Mouse (Mus musculus): ENCODE measurements around the gene Ear10. TPM values are rescaled to one million over a fixed set of nuclear protein-coding genes. Genes with fewer than 3 reads are reported as not detected.
A peak's percentile ranks its signal among the peaks of the same experiment; 100 is the strongest.
"Not testable (repeated sequence)": the region's sequence is repeated elsewhere in the genome, so short reads cannot be mapped to it uniquely, and the experiment has no call there.

Gene Ear10
- not detected for total RNA-seq (2021)

- not testable (repeated sequence) for DNase-seq (ENCODE audit: extremely low spot score in 1 of 2, low spot score in 1 of 2)
These were observed at the start of gene Ear10 for GRCm38 (mm10) chr14:43923459-43923858. Gene Ear10, minus strand, starts transcription at chr14:43923559.

GRCm38 (mm10) chr14:43956769-43957168 is 33.4 kb upstream of the Ear10 start, which contains the start of gene Ang5:
Gene Ang5, plus strand, starts transcription at chr14:43957069.
- DNase-seq (ENCODE audit: extremely low spot score in 1 of 2, low spot score in 1 of 2): not testable (repeated sequence)

GRCm38 (mm10) chr14:43955074-43955473 is 31.7 kb upstream of the Ear10 start:
- DNase-seq (ENCODE audit: extremely low spot score in 1 of 2, low spot score in 1 of 2): not testable (repeated sequence)

GRCm38 (mm10) chr14:43953382-43953781 is 30.0 kb upstream of the Ear10 start:
- DNase-seq (ENCODE audit: extremely low spot score in 1 of 2, low spot score in 1 of 2): not testable (repeated sequence)

- not testable (repeated sequence) for DNase-seq (ENCODE audit: extremely low spot score in 1 of 2, low spot score in 1 of 2)
These were observed 10.0 kb upstream of the Ear10 start for GRCm38 (mm10) chr14:43933399-43933798.

GRCm38 (mm10) chr14:43932991-43933390 is 9.6 kb upstream of the Ear10 start:
- peak; percentile 12 to 57 for DNase-seq (ENCODE audit: extremely low spot score in 1 of 2, low spot score in 1 of 2)

GRCm38 (mm10) chr14:43925404-43925950 is 2.1 kb upstream of the Ear10 start:
- DNase-seq (ENCODE audit: extremely low spot score in 1 of 2, low spot score in 1 of 2): not testable (repeated sequence)

GRCm38 (mm10) chr14:43924688-43925403 is 1.5 kb upstream of the Ear10 start, which contains the start of gene Gm8113:
Gene Gm8113, plus strand, starts transcription at chr14:43925390.
- DNase-seq (ENCODE audit: extremely low spot score in 1 of 2, low spot score in 1 of 2): peak; percentile 25 to 66

GRCm38 (mm10) chr14:43918214-43918613 is 5.1 kb downstream of the Ear10 start:
- not testable (repeated sequence) for DNase-seq (ENCODE audit: extremely low spot score in 1 of 2, low spot score in 1 of 2)

GRCm38 (mm10) chr14:43898577-43898976 is 24.8 kb downstream of the Ear10 start:
- DNase-seq (ENCODE audit: extremely low spot score in 1 of 2, low spot score in 1 of 2): not testable (repeated sequence)

GRCm38 (mm10) chr14:43895357-43895756 is 28.0 kb downstream of the Ear10 start:
- not testable (repeated sequence) for DNase-seq (ENCODE audit: extremely low spot score in 1 of 2, low spot score in 1 of 2)

GRCm38 (mm10) chr14:43891288-43891687 is 32.1 kb downstream of the Ear10 start:
- not testable (repeated sequence) for DNase-seq (ENCODE audit: extremely low spot score in 1 of 2, low spot score in 1 of 2)

GRCm38 (mm10) chr14:43886235-43886634 is 37.1 kb downstream of the Ear10 start:
- not testable (repeated sequence) for DNase-seq (ENCODE audit: extremely low spot score in 1 of 2, low spot score in 1 of 2)

- DNase-seq (ENCODE audit: extremely low spot score in 1 of 2, low spot score in 1 of 2): not testable (repeated sequence)
These were observed 43.3 kb downstream of the Ear10 start for GRCm38 (mm10) chr14:43879966-43880545.

GRCm38 (mm10) chr14:43877789-43878188 is 45.6 kb downstream of the Ear10 start:
- DNase-seq (ENCODE audit: extremely low spot score in 1 of 2, low spot score in 1 of 2): not testable (repeated sequence)

GRCm38 (mm10) chr14:43875417-43875816 is 47.9 kb downstream of the Ear10 start, which contains the start of gene Ear1:
Gene Ear1, minus strand, starts transcription at chr14:43875517.
- not testable (repeated sequence) for DNase-seq (ENCODE audit: extremely low spot score in 1 of 2, low spot score in 1 of 2)

- not testable (repeated sequence) for DNase-seq (ENCODE audit: extremely low spot score in 1 of 2, low spot score in 1 of 2)
These were observed 48.5 kb downstream of the Ear10 start for GRCm38 (mm10) chr14:43874862-43875261.
